Mouse (Mus musculus) skeletal muscle tissue, adult 2 months (tissue): ENCODE data around the gene Cilp2.
A peak's percentile ranks its signal among the peaks of the same experiment; 100 is the strongest.

Experiments
- DNase-seq: peaks from one replicate; pipeline ENCODE4 v3.0.0-alpha.2; 2012; ENCODE audit warnings: low read depth, low spot score

The Cilp2 gene

GRCm38 (mm10) chr8:69887289-69888243 lies at the start of gene Cilp2:
Gene Cilp2 (minus strand): TSS chr8:69887687.
- no peak for DNase-seq

GRCm38 (mm10) chr8:69936050-69936794 lies 48.7 kb upstream of the Cilp2 start:
- peak; percentile 40 for DNase-seq

GRCm38 (mm10) chr8:69935431-69935830 lies 47.9 kb upstream of the Cilp2 start:
- DNase-seq: no peak

- no peak for DNase-seq
These were observed 47.1 kb upstream of the Cilp2 start for GRCm38 (mm10) chr8:69934582-69934981.

GRCm38 (mm10) chr8:69933811-69934210 lies 46.3 kb upstream of the Cilp2 start:
- DNase-seq: no peak

GRCm38 (mm10) chr8:69926901-69927300 lies 39.4 kb upstream of the Cilp2 start:
- no peak for DNase-seq

GRCm38 (mm10) chr8:69923986-69924385 lies 36.5 kb upstream of the Cilp2 start:
- no peak for DNase-seq

GRCm38 (mm10) chr8:69921141-69921540 lies 33.7 kb upstream of the Cilp2 start:
- no peak for DNase-seq

- DNase-seq: peak; percentile 68
These were observed 32.6 kb upstream of the Cilp2 start for GRCm38 (mm10) chr8:69919876-69920662.

- DNase-seq: peak; percentile 88
These were observed 31.5 kb upstream of the Cilp2 start for GRCm38 (mm10) chr8:69919010-69919409.

- DNase-seq: no peak
These were observed 31.0 kb upstream of the Cilp2 start for GRCm38 (mm10) chr8:69918506-69918905.

- peak; percentile 61 for DNase-seq
These were observed 28.3 kb upstream of the Cilp2 start for GRCm38 (mm10) chr8:69915748-69916147.

GRCm38 (mm10) chr8:69914526-69914925 lies 27.0 kb upstream of the Cilp2 start:
- DNase-seq: no peak

- DNase-seq: no peak
These were observed 25.1 kb upstream of the Cilp2 start for GRCm38 (mm10) chr8:69912478-69913074.

- no peak for DNase-seq
These were observed 24.4 kb upstream of the Cilp2 start for GRCm38 (mm10) chr8:69911917-69912316.

GRCm38 (mm10) chr8:69907106-69907505 lies 19.6 kb upstream of the Cilp2 start:
- no peak for DNase-seq

- DNase-seq: no peak
These were observed 18.8 kb upstream of the Cilp2 start for GRCm38 (mm10) chr8:69906260-69906659.

GRCm38 (mm10) chr8:69904096-69904495 lies 16.6 kb upstream of the Cilp2 start:
- no peak for DNase-seq

GRCm38 (mm10) chr8:69903063-69903542 lies 15.6 kb upstream of the Cilp2 start:
- peak; percentile 100 for DNase-seq

- DNase-seq: no peak
These were observed 14.9 kb upstream of the Cilp2 start, which contains the start of the genes Tssk6, Ndufa13 and Yjefn3 for GRCm38 (mm10) chr8:69902163-69903062. Gene Tssk6 (plus strand): TSS chr8:69902184. Gene Ndufa13 (minus strand): TSS chr8:69902558. Gene Yjefn3 (minus strand): TSS chr8:69902712.
